35 mouse cellular contexts compared by ENCODE assay signal in the genomic region with DNA sequence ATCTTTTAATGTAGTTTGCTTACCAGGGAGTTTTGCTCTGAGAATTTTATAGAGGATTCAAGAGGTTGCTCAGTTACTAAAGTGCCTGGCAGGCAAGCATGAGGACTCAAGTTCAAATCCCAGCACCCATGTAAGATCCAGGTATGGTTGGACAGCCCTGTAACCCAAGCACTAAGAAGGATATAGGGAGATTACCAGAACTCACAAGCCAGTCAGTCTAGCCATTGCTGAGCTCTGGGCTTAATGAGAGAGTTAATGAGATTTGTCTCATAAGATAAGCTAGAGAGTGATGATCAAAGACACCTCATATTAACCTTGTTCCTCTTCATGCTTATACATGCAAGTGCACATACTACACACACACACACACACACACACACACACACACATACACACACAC. TPM values are rescaled to one million over a fixed set of nuclear protein-coding genes. Genes with fewer than 3 reads are reported as not detected.
"Had no signal": no experiment of that assay in that cellular context is flagged by ENCODE, and none has a peak within 500 bp of the region (broad histone marks: within the 10 kb centered on the region; RNA-seq: fewer than 3 reads in every experiment).

No protein-coding gene starts in this region.

- H3K4me3 ChIP-seq: heart, adult 2 months; heart, embryonic 10.5 days; heart, embryonic 12.5 days; heart, embryonic 13.5 days; heart, embryonic 15.5 days; hindbrain, embryonic 10.5 days; hindbrain, embryonic 12.5 days; hindbrain, embryonic 13.5 days; hindbrain, embryonic 15.5 days; intestine, embryonic 15.5 days; kidney, embryonic 15.5 days; layer of hippocampus, adult 2 months had no signal

- H3K36me3 ChIP-seq: heart, embryonic 10.5 days; heart, embryonic 12.5 days; heart, embryonic 13.5 days; heart, embryonic 15.5 days; hindbrain, embryonic 10.5 days; hindbrain, embryonic 12.5 days; hindbrain, embryonic 13.5 days; hindbrain, embryonic 15.5 days; intestine, embryonic 15.5 days; kidney, embryonic 15.5 days had no signal

- H3K27ac ChIP-seq: heart, adult 2 months; heart, embryonic 10.5 days; heart, embryonic 13.5 days; heart, embryonic 15.5 days; hindbrain, embryonic 10.5 days; hindbrain, embryonic 12.5 days; hindbrain, embryonic 13.5 days; hindbrain, embryonic 14.5 days; hindbrain, embryonic 15.5 days; hindbrain, postnatal 0 days; intestine, embryonic 15.5 days; kidney, embryonic 15.5 days; kidney, postnatal 0 days; layer of hippocampus, adult 2 months had no signal

- H3K27me3 ChIP-seq: heart, embryonic 12.5 days; heart, embryonic 13.5 days; heart, embryonic 15.5 days; hindbrain, embryonic 12.5 days; hindbrain, embryonic 13.5 days; hindbrain, embryonic 15.5 days; intestine, embryonic 15.5 days; kidney, embryonic 15.5 days had no signal

- H3K4me2 ChIP-seq: heart, embryonic 11.5 days; heart, embryonic 12.5 days; heart, embryonic 13.5 days; heart, embryonic 15.5 days; hindbrain, embryonic 12.5 days; hindbrain, embryonic 13.5 days; hindbrain, embryonic 14.5 days; hindbrain, embryonic 15.5 days; intestine, embryonic 15.5 days; kidney, embryonic 15.5 days had no signal

- DNase-seq: heart, adult 2 months; heart, postnatal 10 days; heart, postnatal 14 days; heart, postnatal 36 days; kidney, adult 11 months; kidney, adult 18-20 months; kidney, adult 2 months; kidney, adult 8-10 months; kidney, adult 9 months; kidney, postnatal 10 days; kidney, postnatal 14 days; kidney, postnatal 25 days; kidney, postnatal 36 days; kidney, postnatal 4 days; layer of hippocampus, adult 9-11 months; layer of hippocampus, postnatal 36 days had no signal

- H3K4me1 ChIP-seq: hindbrain, embryonic 10.5 days; hindbrain, embryonic 12.5 days; hindbrain, embryonic 13.5 days; hindbrain, embryonic 15.5 days; intestine, embryonic 15.5 days had no signal

- H3K9ac ChIP-seq: heart, embryonic 12.5 days; heart, embryonic 13.5 days; heart, embryonic 15.5 days; hindbrain, embryonic 12.5 days; hindbrain, embryonic 13.5 days; hindbrain, embryonic 14.5 days; hindbrain, embryonic 15.5 days; intestine, embryonic 15.5 days; kidney, embryonic 15.5 days had no signal

- ATAC-seq: hindbrain, embryonic 16.5 days; hindbrain, postnatal 0 days; inflammation-experienced regulatory T-cells, adult 6 months; intestine, embryonic 15.5 days; intestine, embryonic 16.5 days; intestine, postnatal 0 days had no signal

- H3K9me3 ChIP-seq: heart, embryonic 10.5 days; heart, embryonic 12.5 days; heart, embryonic 13.5 days; heart, embryonic 15.5 days; hindbrain, embryonic 10.5 days; hindbrain, embryonic 12.5 days; hindbrain, embryonic 13.5 days; hindbrain, embryonic 15.5 days; intestine, embryonic 15.5 days; kidney, embryonic 15.5 days had no signal

RNA-seq across cellular contexts. Expression of a gene that starts 48.3 kb away (rescaled TPM):
- polyA plus RNA-seq: inflammation-experienced regulatory T-cells, adult 6 months had no signal
